Mouse (Mus musculus): ENCODE data around the gene Fam228b. TPM values are rescaled to one million over a fixed set of nuclear protein-coding genes. Genes with fewer than 3 reads are reported as not detected.
"Not testable (repeated sequence)": the region's sequence is repeated elsewhere in the genome, so short reads cannot be mapped to it uniquely, and the experiment has no call there.

Fam228b gene
- total RNA-seq, 1 experiment: 3.0 TPM

DNA sequence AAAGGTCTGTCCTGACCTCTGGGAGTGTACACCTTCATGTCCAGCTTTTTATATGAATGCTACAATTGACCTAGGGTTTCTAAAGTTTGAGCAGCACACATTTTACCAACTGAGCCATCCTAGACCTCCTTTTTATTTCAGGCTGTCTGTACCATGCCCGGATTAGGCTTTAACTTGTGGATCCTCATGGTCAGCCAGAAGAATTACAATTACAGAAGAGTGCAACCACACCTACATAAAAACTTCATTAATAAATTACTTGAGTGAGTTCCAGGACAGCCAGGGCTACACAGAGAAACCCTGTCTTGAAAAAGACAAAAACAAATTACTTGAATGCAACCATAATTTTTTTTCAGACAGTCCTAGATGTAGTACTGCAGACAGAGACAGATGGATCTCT lies 12.0 kb downstream of the Fam228b start:
- Histone ChIP-seq H3K4me3 (ENCODE audit: insufficient read depth in 1 of 2, low read depth in 1 of 2, low read length in 2 of 2, poor library complexity in 1 of 2, severe bottlenecking in 1 of 2) (no peak overlapping the region), H3K9ac (ENCODE audit: insufficient read depth, low read depth, low read length, poor library complexity, severe bottlenecking) (no peak overlapping the region), H3K9me3 (ENCODE audit: control insufficient read depth, insufficient read depth, low read depth, low read length) (no peaks in the 10 kb centered on the region), H3K4me1 (ENCODE audit: control insufficient read depth in 2 of 2, insufficient read depth in 2 of 2, low read length in 2 of 2, poor library complexity in 1 of 2) (no peaks in the 10 kb centered on the region), H3K27ac (ENCODE audit: insufficient read depth, low read depth, low read length, poor library complexity, severe bottlenecking) (no peak overlapping the region), H3K36me3 (ENCODE audit: control insufficient read depth, insufficient read depth, low read length, poor library complexity, severe bottlenecking) (no peaks in the 10 kb centered on the region)
- DNase-seq (ENCODE audit: low read depth, low spot score): no peak
- in situ Hi-C loops (cut with MboI; ENCODE audit: low sequenced_read_pairs in 2 of 2, unreplicated experiment in 2 of 2): no loop called here
- TF ChIP-seq HCFC1 (IDR thresholded peaks at IDR 0.05; ENCODE audit: borderline replicate concordance, insufficient read depth, low read length): no peak
- TF ChIP-seq MAFK (IDR thresholded peaks at IDR 0.05; ENCODE audit: insufficient read depth, low read depth, low read length): no peak
- TF ChIP-seq ZC3H11A (IDR thresholded peaks at IDR 0.05; ENCODE audit: borderline replicate concordance, low read depth, low read length): no peak
- no peak for TF ChIP-seq ZNF384 (IDR thresholded peaks at IDR 0.05; ENCODE audit: low read depth, low read length)
- TF ChIP-seq CHD2 (IDR thresholded peaks at IDR 0.05; ENCODE audit: low read depth, low read length): no peak

DNA sequence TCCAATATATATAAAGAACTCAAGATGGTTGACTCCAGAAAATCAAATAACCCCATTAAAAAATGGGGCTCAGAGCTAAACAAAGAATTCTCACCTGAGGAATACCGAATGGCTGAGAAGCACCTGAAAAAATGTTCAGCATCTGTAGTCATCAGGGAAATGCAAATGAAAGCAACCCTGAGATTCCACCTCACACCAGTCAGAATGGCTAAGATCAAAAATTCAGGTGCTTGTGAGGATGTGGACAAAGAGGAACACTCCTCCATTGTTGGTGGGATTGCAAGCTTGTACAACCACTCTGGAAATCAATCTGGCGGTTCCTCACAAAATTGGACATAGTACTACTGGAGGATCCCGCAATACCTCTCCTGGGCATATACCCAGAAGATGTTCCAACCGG lies 14.6 kb downstream of the Fam228b start:
- in situ Hi-C loops (cut with MboI; ENCODE audit: low sequenced_read_pairs in 2 of 2, unreplicated experiment in 2 of 2): not testable (repeated sequence)

DNA sequence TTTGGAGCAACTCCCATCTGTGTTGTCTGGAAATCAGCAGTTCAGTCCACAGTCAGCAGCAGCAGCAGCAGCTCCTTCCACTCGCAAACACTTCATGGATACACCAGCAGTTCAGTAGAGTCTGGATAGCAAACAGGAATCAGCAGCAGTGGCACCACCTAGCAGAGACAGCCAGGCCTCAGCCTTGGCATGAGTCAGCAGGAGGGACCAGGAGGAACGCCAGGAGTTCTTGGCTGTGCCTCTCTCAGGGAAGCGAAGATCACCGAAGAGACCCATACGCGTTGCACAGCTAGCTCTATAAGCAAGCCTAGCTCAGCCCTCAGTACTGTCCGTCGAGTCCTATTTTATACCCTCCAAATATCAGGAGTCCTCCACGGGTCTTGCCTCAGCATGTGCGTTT lies 24.6 kb downstream of the Fam228b start:
- Histone ChIP-seq H3K27ac (ENCODE audit: insufficient read depth, low read depth, low read length, poor library complexity, severe bottlenecking) (no peak overlapping the region), H3K36me3 (ENCODE audit: control insufficient read depth, insufficient read depth, low read length, poor library complexity, severe bottlenecking) (no peaks in the 10 kb centered on the region), H3K4me3 (ENCODE audit: insufficient read depth in 1 of 2, low read depth in 1 of 2, low read length in 2 of 2, poor library complexity in 1 of 2, severe bottlenecking in 1 of 2) (no peak overlapping the region), H3K9ac (ENCODE audit: insufficient read depth, low read depth, low read length, poor library complexity, severe bottlenecking) (no peak overlapping the region), H3K9me3 (ENCODE audit: control insufficient read depth, insufficient read depth, low read depth, low read length) (no peaks in the 10 kb centered on the region), H3K4me1 (ENCODE audit: control insufficient read depth in 2 of 2, insufficient read depth in 2 of 2, low read length in 2 of 2, poor library complexity in 1 of 2) (no peaks in the 10 kb centered on the region)
- in situ Hi-C loops (cut with MboI; ENCODE audit: low sequenced_read_pairs in 2 of 2, unreplicated experiment in 2 of 2): no loop called here
- DNase-seq (ENCODE audit: low read depth, low spot score): no peak
- no peak for TF ChIP-seq ZC3H11A (IDR thresholded peaks at IDR 0.05; ENCODE audit: borderline replicate concordance, low read depth, low read length)

More for the DNA sequence above, 14.6 kb downstream of the Fam228b start:
- not testable (repeated sequence) for H3K36me3 ChIP-seq (ENCODE audit: control insufficient read depth, insufficient read depth, low read length, poor library complexity, severe bottlenecking); H3K4me3 ChIP-seq (ENCODE audit: insufficient read depth in 1 of 2, low read depth in 1 of 2, low read length in 2 of 2, poor library complexity in 1 of 2, severe bottlenecking in 1 of 2); H3K9me3 ChIP-seq (ENCODE audit: control insufficient read depth, insufficient read depth, low read depth, low read length); H3K9ac ChIP-seq (ENCODE audit: insufficient read depth, low read depth, low read length, poor library complexity, severe bottlenecking); H3K4me1 ChIP-seq (ENCODE audit: control insufficient read depth in 2 of 2, insufficient read depth in 2 of 2, low read length in 2 of 2, poor library complexity in 1 of 2); DNase-seq (ENCODE audit: low read depth, low spot score); H3K27ac ChIP-seq (ENCODE audit: insufficient read depth, low read depth, low read length, poor library complexity, severe bottlenecking)

DNA sequence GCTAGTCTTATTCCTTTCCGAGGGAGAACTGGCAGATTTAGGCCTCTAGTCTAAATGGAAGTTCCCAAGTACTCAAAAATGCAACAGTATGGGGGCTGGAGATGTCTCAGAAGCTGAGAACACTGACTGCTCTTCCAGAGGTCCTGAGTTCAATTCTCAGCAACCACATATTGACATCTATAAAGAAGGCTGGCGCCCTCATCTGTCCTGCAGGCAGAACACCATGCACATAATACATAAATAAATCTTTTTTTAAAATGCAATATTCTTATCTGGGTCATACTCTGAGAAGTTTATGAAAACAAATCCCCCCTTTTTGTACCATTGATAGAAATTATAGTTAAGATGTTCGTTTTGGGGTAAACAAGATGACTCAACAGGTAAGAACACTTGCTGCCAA lies 26.9 kb downstream of the Fam228b start:
- no peak for DNase-seq (ENCODE audit: low read depth, low spot score)
- in situ Hi-C loops (cut with MboI; ENCODE audit: low sequenced_read_pairs in 2 of 2, unreplicated experiment in 2 of 2): no loop called here
- Histone ChIP-seq H3K4me1 (ENCODE audit: control insufficient read depth in 2 of 2, insufficient read depth in 2 of 2, low read length in 2 of 2, poor library complexity in 1 of 2) (peaks cover 0 to 3% of the 10 kb centered on the region in 2 experiments; a peak in 1 of 4 replicates), H3K9me3 (ENCODE audit: control insufficient read depth, insufficient read depth, low read depth, low read length) (no peaks in the 10 kb centered on the region), H3K4me3 (ENCODE audit: insufficient read depth in 1 of 2, low read depth in 1 of 2, low read length in 2 of 2, poor library complexity in 1 of 2, severe bottlenecking in 1 of 2) (no peak overlapping the region), H3K9ac (ENCODE audit: insufficient read depth, low read depth, low read length, poor library complexity, severe bottlenecking) (no peak overlapping the region), H3K36me3 (ENCODE audit: control insufficient read depth, insufficient read depth, low read length, poor library complexity, severe bottlenecking) (no peaks in the 10 kb centered on the region), H3K27ac (ENCODE audit: insufficient read depth, low read depth, low read length, poor library complexity, severe bottlenecking) (no peak overlapping the region)
- TF ChIP-seq MAFK (IDR thresholded peaks at IDR 0.05; ENCODE audit: insufficient read depth, low read depth, low read length) (no peak), ZNF384 (IDR thresholded peaks at IDR 0.05; ENCODE audit: low read depth, low read length) (no peak), CHD2 (IDR thresholded peaks at IDR 0.05; ENCODE audit: low read depth, low read length) (no peak), ZC3H11A (IDR thresholded peaks at IDR 0.05; ENCODE audit: borderline replicate concordance, low read depth, low read length) (no peak), HCFC1 (IDR thresholded peaks at IDR 0.05; ENCODE audit: borderline replicate concordance, insufficient read depth, low read length) (no peak)

DNA sequence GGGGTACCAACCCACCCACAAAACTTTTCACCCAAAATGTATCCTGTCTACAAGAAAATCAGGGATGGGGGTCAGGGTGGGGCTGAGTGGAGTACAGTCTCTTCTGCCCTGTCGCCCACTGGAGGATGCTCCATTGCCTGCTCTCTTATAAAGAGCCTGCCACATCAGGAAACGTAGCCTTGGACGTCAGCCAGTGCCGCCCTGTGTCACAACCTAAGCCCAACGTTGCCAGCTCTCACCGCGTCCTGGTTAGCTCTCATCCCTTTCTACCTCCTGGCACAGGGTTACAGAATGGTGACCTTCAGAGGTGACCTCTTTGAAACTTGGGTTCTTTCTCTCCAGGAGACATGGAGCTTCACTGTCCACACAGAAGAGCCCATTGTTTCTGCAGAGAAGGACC lies 28.2 kb downstream of the Fam228b start:
- H3K27ac ChIP-seq (ENCODE audit: insufficient read depth, low read depth, low read length, poor library complexity, severe bottlenecking): no peak overlapping the region
- no peak overlapping the region for H3K9ac ChIP-seq (ENCODE audit: insufficient read depth, low read depth, low read length, poor library complexity, severe bottlenecking)
- in situ Hi-C loops (cut with MboI; ENCODE audit: low sequenced_read_pairs in 2 of 2, unreplicated experiment in 2 of 2): no loop called here
- H3K9me3 ChIP-seq (ENCODE audit: control insufficient read depth, insufficient read depth, low read depth, low read length): no peaks in the 10 kb centered on the region
- peaks cover 0 to 3% of the 10 kb centered on the region in 2 experiments; a peak in 1 of 4 replicates for H3K4me1 ChIP-seq (ENCODE audit: control insufficient read depth in 2 of 2, insufficient read depth in 2 of 2, low read length in 2 of 2, poor library complexity in 1 of 2)
- H3K36me3 ChIP-seq (ENCODE audit: control insufficient read depth, insufficient read depth, low read length, poor library complexity, severe bottlenecking): no peaks in the 10 kb centered on the region
- H3K4me3 ChIP-seq (ENCODE audit: insufficient read depth in 1 of 2, low read depth in 1 of 2, low read length in 2 of 2, poor library complexity in 1 of 2, severe bottlenecking in 1 of 2): no peak overlapping the region
- TF ChIP-seq CHD2 (IDR thresholded peaks at IDR 0.05; ENCODE audit: low read depth, low read length): no peak
- no peak for TF ChIP-seq ZNF384 (IDR thresholded peaks at IDR 0.05; ENCODE audit: low read depth, low read length)
- no peak for TF ChIP-seq MAFK (IDR thresholded peaks at IDR 0.05; ENCODE audit: insufficient read depth, low read depth, low read length)
- no peak for TF ChIP-seq HCFC1 (IDR thresholded peaks at IDR 0.05; ENCODE audit: borderline replicate concordance, insufficient read depth, low read length)
- no peak for TF ChIP-seq ZC3H11A (IDR thresholded peaks at IDR 0.05; ENCODE audit: borderline replicate concordance, low read depth, low read length)
- no peak for DNase-seq (ENCODE audit: low read depth, low spot score)

Measured in ES-E14 (cell line).